Mouse (Mus musculus) cerebellum, postnatal 36 days (tissue): Measurements from ENCODE around the gene Hydin.
"Not testable (repeated sequence)": the region's sequence is repeated elsewhere in the genome, so short reads cannot be mapped to it uniquely, and the experiment has no call there.

Experiments
- DNase-seq, 2 experiments: peaks; one replicate each; pipeline ENCODE4 v3.0.0; 2021 to 2022; ENCODE audit warnings: mixed read lengths in 2 of 2

Hydin gene

DNA sequence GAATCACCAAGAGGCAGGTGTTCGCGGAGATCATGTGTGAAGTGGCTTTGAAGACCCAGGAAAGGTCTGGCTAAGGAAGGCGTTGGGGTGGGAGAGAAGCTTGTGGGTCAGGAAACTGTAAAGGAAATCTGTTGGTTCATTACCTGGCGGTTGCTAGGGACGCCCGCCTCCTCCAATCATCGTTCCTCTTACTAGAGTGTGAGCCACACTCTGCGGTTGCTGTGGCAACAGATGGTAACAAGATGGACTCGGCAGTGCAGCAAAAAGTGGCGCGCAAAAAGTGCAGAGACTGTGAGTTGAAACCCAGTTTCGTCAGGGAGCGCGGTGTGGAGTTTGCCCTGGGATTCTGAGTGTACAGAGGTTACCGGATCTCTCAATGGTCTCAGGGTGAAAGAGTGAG, at the start of gene Hydin:
Hydin (plus strand) TSS at position 237 of the 400 bp plus-strand sequence.
- DNase-seq = peak; percentile 78

DNA sequence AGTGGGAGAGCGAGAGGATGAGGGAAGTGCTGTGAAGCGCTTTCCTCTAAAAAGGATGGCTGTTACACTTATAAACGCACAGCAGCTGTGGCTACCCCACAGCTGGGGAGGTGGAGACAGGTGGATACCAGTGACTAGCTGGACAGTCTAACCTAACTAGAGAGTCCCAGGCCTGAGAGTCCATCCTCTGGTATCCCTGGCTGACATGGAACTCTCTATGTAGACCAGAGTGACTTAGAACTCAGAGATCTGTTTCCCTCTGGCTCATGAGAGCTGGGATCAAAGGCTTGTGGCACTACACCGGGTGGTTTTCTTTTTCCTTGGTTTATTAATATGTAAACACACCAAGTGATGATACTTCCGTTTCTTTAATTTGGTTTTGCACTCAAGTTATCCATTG, 49.6 kb upstream of the Hydin start:
- peak in 1 of 2 experiments; percentile 6 for DNase-seq

DNA sequence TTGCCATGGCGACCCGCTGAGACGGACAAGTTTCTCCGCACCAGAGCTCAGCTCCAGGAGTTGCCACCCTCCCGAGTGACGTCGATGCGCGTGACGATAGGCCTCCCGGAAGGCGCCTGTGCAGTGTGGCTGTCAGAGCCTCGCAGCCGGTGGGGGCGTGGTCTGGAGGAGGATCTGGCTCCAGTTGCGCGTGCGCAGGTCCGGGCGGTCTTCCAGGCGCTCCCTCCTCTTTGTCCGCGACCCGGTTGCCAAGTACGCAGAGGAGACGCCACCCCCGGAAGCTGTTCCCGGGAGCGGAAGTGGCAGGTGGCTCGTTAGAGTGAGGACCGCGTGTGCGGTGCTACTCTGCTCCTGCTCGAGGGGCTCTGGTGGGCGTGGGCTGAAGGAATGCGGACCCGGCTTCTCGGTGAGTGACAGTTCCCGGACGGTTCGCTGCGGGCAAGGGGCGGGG, 49.1 kb upstream of the Hydin start:
- peak; percentile 100 for DNase-seq

GRCm38 (mm10) chr8:110218511-110218910, 48.3 kb upstream of the Hydin start:
- no peak for DNase-seq

DNA sequence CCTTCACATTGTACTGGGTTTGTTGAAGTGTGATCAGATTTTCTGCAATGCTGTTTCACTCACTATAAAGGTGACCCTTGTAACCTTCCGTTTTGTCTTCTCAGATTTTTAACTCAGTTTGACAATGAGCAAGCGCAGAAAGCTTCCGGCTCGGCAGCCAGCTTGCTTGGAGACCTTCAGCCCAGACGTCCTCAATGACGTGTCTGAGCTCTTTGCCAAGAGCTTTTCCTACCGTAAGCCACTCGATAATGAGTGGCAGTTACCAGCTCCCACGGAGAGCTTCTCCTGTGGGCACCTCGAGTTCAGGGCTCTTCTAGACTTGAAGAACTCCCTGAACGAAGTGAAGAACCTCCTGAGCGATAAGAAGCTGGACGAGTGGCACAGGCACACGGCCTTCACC, 45.8 kb upstream of the Hydin start:
- no peak for DNase-seq

DNA sequence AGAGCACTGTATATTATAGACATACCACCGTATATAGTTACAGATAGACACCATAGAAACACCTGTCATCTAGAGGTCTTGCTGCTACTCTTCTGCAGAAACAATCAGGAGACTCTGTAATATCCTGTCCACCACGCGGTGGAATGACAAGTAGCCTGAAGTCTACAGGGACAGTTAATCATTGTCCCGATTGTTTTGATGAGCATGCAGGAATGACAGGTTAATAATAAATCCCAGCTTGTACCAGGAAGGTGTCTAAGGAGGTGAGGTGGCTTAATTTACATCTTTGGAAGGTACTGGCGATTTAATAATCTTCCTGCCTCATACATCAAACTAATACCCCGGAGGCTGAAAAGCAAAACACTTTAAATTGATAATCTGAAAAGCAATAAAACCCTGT, 36.0 kb upstream of the Hydin start:
- DNase-seq = no peak

DNA sequence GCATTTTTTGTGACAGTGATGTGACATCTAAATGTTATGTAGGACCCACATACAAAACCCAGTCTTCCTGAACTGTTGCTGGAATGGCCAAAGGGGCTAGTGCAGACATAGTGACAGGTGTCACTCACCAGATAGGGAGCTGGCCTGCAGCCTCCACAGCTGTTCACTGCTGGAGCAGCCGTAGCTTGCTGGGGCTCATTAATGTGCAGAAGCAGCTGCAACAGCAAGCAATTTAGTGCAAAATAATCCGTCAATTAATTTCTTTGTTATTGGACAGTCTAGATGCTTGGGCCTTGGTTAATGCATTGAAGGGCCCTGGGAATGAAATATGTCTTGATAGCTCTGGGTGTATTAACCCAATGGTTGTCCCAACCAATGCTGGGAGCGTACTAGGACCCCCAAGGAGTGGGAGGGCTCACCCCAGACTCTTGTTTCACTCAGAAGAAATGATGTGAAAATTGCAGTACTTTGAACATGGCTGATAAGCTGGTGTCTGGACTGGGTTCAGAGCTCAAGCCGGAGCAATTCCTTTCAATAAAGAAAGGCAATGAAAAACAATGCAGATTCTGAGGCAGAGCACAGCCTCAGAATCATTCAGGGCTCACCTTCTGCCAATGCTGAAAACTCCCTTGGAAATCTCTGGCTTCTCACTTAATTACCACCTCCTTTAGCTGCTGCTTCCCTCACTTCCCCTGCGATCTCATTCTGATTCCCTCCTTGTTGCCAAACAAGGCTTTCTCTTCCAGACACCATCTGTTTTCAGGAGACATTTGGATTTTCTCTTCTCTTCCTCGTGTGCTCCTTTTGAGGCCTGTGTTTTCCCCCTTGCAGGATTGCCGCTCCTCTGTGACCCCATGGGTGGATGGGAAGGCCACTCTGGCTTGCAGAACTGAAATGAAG, 24.2 kb upstream of the Hydin start:
- peak in 1 of 2 experiments; percentile 4 for DNase-seq

DNA sequence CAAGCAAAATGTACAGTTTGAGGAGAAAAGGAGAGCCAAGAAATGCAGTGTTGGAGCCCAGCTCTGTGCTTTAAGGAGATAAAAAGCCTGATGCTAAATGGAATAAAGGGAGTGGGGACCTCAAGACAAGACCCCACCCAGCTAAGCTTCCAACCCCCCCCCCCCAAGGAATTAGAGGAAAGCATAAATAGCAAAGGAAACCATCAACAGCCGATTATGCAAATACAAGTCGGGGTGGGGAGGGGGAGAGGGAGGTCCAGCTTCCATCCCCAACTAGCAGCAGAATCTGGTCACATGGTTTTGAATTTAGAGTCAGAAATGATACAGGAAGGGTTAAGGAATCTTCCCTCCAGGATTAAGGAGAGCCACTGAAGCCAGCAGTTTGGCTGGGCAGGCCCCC, 22.2 kb upstream of the Hydin start:
- DNase-seq = no peak

DNA sequence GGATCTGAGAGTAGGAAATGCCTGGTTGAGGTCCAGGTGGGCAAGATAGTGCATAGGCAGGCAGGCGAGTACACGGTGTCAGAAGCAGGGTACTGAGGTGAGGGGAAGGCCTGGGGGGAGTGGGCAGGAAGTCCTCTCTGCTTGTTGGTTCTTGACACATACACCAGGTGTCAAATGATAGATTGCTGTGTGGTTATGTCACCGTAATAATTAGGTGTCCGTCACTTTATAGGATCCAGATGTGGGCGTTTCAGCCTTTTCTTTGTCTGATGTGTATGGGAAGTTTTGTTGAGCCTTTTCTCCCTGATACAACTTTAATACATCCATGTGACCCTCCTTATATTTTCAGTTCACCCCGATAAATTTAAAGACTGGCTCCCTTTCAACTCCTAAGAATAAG, 19.5 kb upstream of the Hydin start:
- no peak for DNase-seq

GRCm38 (mm10) chr8:110253986-110254385, 12.8 kb upstream of the Hydin start:
- no peak for DNase-seq

GRCm38 (mm10) chr8:110265796-110266305, 926 bp upstream of the Hydin start:
- DNase-seq = no peak

DNA sequence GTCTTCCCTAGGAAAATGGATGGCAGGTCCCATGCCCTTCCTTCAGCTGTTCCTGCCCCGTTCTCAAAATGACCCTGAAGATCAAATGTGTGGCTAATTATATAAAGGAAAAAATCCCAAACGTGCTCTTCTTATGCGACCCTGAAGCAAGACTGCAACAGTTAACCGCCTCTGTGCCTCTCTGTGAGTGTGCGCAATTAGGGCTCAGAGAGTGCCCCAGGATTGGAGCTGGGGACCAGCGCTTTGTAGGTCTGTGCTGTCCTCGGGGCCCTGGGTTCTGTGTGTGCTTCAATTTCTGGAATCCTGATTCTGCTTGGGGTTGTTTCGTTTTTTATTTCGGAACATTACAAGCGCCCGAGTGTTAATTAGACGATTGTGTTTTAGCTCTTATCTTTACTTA, 491 bp downstream of the Hydin start:
- no peak for DNase-seq

- peak; percentile 59 to 63 for DNase-seq
Observed at GRCm38 (mm10) chr8:110270659-110271058, 3.9 kb downstream of the Hydin start.

DNA sequence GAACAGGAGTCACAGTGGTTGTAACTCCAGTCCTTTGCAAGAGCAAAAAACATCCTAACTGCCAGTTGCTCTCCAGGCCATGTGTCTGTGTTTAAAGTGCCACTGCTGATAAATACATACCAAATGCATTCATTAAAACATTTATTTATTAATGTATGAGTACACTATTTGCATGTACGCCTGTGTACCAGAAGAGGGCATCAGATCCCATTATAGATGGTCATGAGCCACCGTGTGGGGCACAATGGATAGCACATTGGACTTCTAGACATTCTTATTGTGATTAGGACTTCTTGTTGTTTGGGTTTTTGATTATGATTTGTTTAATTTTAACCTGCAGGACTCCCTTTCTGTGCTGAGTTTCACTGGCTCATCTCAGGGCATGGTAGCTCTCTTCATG, 6.6 kb downstream of the Hydin start:
- DNase-seq = no peak

DNA sequence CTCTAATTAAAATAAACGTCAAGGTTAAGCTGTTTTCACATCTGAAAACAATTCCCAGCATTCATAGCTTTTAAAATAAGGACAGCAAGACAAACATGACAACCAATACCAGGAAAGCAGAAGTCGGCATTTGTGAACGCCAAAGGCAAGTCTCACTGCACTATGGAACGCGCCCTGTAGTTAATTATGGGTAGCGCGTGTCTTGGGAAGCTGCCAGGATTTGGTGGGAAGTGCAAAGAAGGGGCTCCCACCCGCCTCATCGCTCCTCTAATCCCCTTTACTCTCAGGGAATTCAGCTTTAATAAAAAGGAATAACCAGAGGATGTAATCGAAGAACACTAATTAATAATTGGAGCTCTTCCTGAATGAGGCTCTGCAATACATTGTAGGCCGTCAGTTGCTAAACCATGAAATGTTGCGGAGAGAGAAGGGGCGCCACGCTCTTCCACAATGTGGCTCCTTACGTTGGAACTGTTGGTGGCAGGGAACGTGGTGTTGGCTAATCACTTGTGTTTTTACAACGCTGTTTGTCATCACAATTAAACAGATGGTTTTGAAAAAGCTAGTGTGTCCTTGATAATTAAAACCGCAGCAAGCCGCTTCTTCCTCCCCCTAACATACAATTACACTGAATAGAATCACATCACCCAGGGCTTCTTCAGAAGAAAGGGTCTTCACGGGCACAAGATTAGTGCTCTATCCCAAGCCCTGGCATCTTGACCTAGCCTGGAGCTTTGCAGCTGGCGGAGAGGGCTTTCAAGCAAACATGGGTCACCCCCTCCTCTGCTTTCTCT, 8.9 kb downstream of the Hydin start:
- DNase-seq = no peak

DNA sequence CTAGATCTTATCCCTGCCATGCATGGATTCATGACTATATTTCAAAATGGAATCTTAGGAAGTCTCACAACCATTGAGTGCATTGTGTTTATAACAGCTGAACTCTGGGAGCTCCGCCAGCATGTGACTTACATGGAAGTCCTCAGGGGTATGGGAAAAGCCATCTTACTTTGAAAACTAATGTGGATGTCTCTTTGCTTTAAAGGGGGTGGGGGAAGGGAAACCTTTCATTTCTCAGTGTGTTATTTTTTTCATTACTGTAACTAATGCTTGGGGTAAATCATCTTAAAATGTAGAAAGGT, 9.4 kb downstream of the Hydin start:
- DNase-seq = no peak

GRCm38 (mm10) chr8:110312715-110313114, 45.9 kb downstream of the Hydin start:
- DNase-seq = no peak

DNA sequence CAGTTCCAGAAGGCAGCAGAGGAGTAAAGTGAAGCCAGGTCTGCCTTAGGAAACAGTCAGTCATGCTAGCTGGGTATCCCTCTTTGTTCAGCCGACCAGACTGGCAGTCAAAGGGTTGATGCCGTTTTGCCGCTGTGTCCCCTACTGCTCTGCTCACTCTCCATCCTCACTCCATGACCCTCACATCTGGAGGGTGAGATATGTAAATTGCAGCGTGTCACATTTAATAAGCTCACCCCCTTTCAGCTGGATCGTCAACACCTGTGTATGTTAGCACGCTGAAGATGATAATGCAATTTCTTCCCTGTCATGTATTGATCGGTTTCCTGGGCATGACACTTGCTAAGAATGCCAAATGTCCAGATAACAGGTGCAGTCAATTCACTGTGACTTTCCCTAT, 49.0 kb downstream of the Hydin start:
- DNase-seq = no peak

DNA sequence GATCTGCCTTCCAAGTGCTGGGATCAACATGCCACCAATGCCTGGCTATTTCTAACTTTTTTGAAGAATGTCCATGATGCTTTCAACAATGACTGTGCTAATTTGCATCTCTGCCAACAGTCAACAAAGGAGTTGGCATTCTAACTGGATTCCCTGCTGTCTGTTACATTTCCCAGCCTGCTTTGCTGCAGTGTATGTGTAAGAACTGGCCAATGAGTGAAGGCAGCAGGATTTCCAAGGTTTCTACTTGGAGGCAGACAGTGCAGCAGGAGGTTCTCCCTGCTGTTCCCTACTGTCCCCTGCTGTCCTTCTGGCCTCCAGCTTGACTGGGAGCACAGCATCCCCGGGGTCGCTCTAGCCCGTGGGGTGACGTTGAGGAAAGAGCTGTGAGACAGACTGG, 52.8 kb downstream of the Hydin start:
- peak; percentile 37 to 44 for DNase-seq

DNA sequence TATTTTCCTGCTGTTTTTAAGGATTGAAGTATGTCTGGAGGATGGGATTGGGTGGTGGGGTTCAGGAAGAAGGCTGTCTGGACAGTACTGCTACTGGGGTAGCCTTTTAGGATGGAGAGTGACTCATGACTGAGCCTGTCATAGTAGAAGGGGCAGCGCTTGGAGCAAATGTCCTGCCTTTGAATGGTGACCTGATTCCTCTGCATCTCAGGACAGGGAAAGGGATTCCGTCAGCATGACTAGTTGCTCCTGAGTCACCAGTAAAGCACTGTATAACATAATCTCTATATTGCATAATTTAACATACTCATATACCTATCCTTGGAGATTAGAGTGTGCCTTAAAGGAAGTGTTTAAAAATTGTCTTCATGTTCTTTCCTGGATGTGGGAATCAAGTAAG, 54.7 kb downstream of the Hydin start:
- no peak for DNase-seq

- no peak for DNase-seq
Observed at GRCm38 (mm10) chr8:110323981-110324574, 57.3 kb downstream of the Hydin start.

DNA sequence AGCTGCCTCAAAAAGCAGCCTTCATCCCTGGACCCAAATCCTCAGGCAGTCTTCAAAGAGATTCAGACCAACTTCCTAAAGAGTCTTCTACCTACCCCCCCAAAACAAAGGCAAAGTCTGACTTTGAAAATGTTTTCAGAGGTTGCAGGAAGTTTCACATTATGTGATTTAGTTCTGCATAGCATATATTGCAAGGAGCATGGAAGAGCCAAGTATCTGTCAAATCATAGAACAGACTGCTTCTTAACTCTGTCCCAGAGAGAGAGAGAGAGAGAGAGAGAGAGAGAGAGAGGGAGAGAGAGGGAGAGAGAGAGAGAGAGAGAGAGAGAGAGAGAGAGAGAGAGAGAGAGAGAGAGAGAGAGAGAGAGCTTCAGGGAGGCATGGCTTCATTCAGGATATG, 60.3 kb downstream of the Hydin start:
- not testable (repeated sequence) for DNase-seq

- DNase-seq = no peak
Observed at GRCm38 (mm10) chr8:110333376-110333775, 66.6 kb downstream of the Hydin start.
